Mouse (Mus musculus) erythroblast, embryonic 14.5 days (primary cell): ENCODE measurements around the gene Trpm6. TPM values are rescaled to one million over a fixed set of nuclear protein-coding genes. Genes with fewer than 3 reads are reported as not detected.
A peak's percentile ranks its signal among the peaks of the same experiment; 100 is the strongest.
"Not testable (repeated sequence)": the region's sequence is repeated elsewhere in the genome, so short reads cannot be mapped to it uniquely, and the experiment has no call there.

Experiments used
- H3K27me3 ChIP-seq: 2 replicates; pipeline ENCODE4 v1.6.1; 2012; ENCODE audit warnings: inconsistent platforms; ENCODE audit not compliant: control insufficient read depth
- H3K36me3 ChIP-seq: 2 replicates; pipeline ENCODE4 v1.6.1; 2012; ENCODE audit warnings: mild to moderate bottlenecking, inconsistent platforms; ENCODE audit not compliant: control insufficient read depth
- H3K4me1 ChIP-seq: 2 replicates; pipeline ENCODE4 v1.6.1; 2012; ENCODE audit warnings: inconsistent platforms; ENCODE audit not compliant: control insufficient read depth
- H3K4me3 ChIP-seq: replicated peaks from 2 replicates; pipeline ENCODE3; 2012; ENCODE audit warnings: moderate library complexity, mild to moderate bottlenecking, inconsistent platforms
- H3K9me3 ChIP-seq: 2 replicates; pipeline ENCODE4 v1.6.1; 2012; ENCODE audit warnings: low read length, inconsistent platforms, mixed read lengths; ENCODE audit not compliant: control insufficient read depth
- GATA1 ChIP-seq: IDR thresholded peaks from 2 replicates; pipeline ENCODE4 v1.6.1; 2012; ENCODE audit warnings: low read length, inconsistent platforms, mixed read lengths
- TAL1 ChIP-seq: IDR thresholded peaks from 3 replicates; pipeline ENCODE4 v1.6.1; 2012; ENCODE audit warnings: low read length, inconsistent platforms, mixed read lengths
- polyA plus RNA-seq: library from polyadenylated mRNA; stranded (reverse); fragments of >175 nt; gene quantifications from 2 replicates; pipeline ENCODE4 v1.2.3, GENCODE M21; 2012

The Trpm6 gene
- not detected in 2 replicates for polyA plus RNA-seq

- Histone ChIP-seq H3K4me3 (peak within 1 kb of the TSS; percentile 26), H3K9me3 (no peaks in the 10 kb centered on the region), H3K36me3 (no peaks in the 10 kb centered on the region), H3K4me1 (peaks cover 6% of the 10 kb centered on the region), H3K27me3 (peaks cover 19% of the 10 kb centered on the region)
- no peak for TF ChIP-seq TAL1
- TF ChIP-seq GATA1, result no peak
Measured at GRCm38 (mm10) chr19:18749598-18750339, at the start of gene Trpm6. Gene Trpm6, plus strand, starts transcription at chr19:18749983.

GRCm38 (mm10) chr19:18708101-18708500 is 41.7 kb upstream of the Trpm6 start:
- H3K4me1 ChIP-seq, result peaks cover 13% of the 10 kb centered on the region
- H3K9me3 ChIP-seq, result no peaks in the 10 kb centered on the region
- H3K4me3 ChIP-seq, result no peak overlapping the region
- peaks cover 12% of the 10 kb centered on the region for H3K36me3 ChIP-seq
- no peaks in the 10 kb centered on the region for H3K27me3 ChIP-seq
- TF ChIP-seq GATA1 (no peak), TAL1 (no peak)

- Histone ChIP-seq H3K4me1 (peaks cover 32% of the 10 kb centered on the region), H3K36me3 (peaks cover 28% of the 10 kb centered on the region), H3K9me3 (no peaks in the 10 kb centered on the region), H3K4me3 (no peak overlapping the region), H3K27me3 (no peaks in the 10 kb centered on the region)
- TF ChIP-seq GATA1 (no peak), TAL1 (no peak)
Measured at GRCm38 (mm10) chr19:18710903-18711302, 38.9 kb upstream of the Trpm6 start.

- peaks cover 36% of the 10 kb centered on the region for H3K4me1 ChIP-seq
- peak overlapping the region; percentile 79 for H3K4me3 ChIP-seq
- H3K27me3 ChIP-seq, result no peaks in the 10 kb centered on the region
- no peak for TF ChIP-seq GATA1
- no peak for TF ChIP-seq TAL1
- no peaks in the 10 kb centered on the region for H3K9me3 ChIP-seq
- H3K36me3 ChIP-seq, result peaks cover 28% of the 10 kb centered on the region
Measured at GRCm38 (mm10) chr19:18711589-18711988, 38.2 kb upstream of the Trpm6 start.

- TF ChIP-seq GATA1 (no peak), TAL1 (peak; percentile 32; the same call in 1 of the 3 replicates)
- peaks cover 38% of the 10 kb centered on the region for H3K4me1 ChIP-seq
Measured at GRCm38 (mm10) chr19:18712153-18712865, 37.5 kb upstream of the Trpm6 start.

GRCm38 (mm10) chr19:18712866-18713300 is 36.9 kb upstream of the Trpm6 start, which contains the start of gene D030056L22Rik:
Gene D030056L22Rik, plus strand, starts transcription at chr19:18713193.
- H3K27me3 ChIP-seq, result no peaks in the 10 kb centered on the region
- no peaks in the 10 kb centered on the region for H3K9me3 ChIP-seq
- TF ChIP-seq GATA1, result no peak
- TF ChIP-seq TAL1, result no peak
- peaks cover 38% of the 10 kb centered on the region for H3K4me1 ChIP-seq
- H3K36me3 ChIP-seq, result peaks cover 37% of the 10 kb centered on the region
- H3K4me3 ChIP-seq, result peak within 1 kb of the TSS; percentile 79

More at GRCm38 (mm10) chr19:18712153-18712865, 37.5 kb upstream of the Trpm6 start:
- Histone ChIP-seq H3K9me3 (no peaks in the 10 kb centered on the region), H3K27me3 (no peaks in the 10 kb centered on the region), H3K4me3 (peak overlapping the region; percentile 79), H3K36me3 (peaks cover 33% of the 10 kb centered on the region)

GRCm38 (mm10) chr19:18713357-18713756 is 36.4 kb upstream of the Trpm6 start:
- Histone ChIP-seq H3K36me3 (peaks cover 41% of the 10 kb centered on the region), H3K4me1 (peaks cover 38% of the 10 kb centered on the region), H3K4me3 (peak overlapping the region; percentile 79)
- H3K9me3 ChIP-seq, H3K27me3 ChIP-seq: not testable (repeated sequence)

- Histone ChIP-seq H3K9me3 (no peaks in the 10 kb centered on the region), H3K27me3 (no peaks in the 10 kb centered on the region), H3K4me3 (no peak overlapping the region), H3K36me3 (peaks cover 50% of the 10 kb centered on the region), H3K4me1 (peaks cover 36% of the 10 kb centered on the region)
- TF ChIP-seq TAL1 (no peak), GATA1 (no peak)
Measured at GRCm38 (mm10) chr19:18716374-18716773, 33.4 kb upstream of the Trpm6 start.

- peaks cover 14% of the 10 kb centered on the region for H3K4me1 ChIP-seq
- no peak overlapping the region for H3K4me3 ChIP-seq
- no peaks in the 10 kb centered on the region for H3K27me3 ChIP-seq
- TF ChIP-seq TAL1 (no peak), GATA1 (no peak)
- H3K9me3 ChIP-seq, result no peaks in the 10 kb centered on the region
- H3K36me3 ChIP-seq, result peaks cover 37% of the 10 kb centered on the region
Measured at GRCm38 (mm10) chr19:18720337-18720736, 29.4 kb upstream of the Trpm6 start.

GRCm38 (mm10) chr19:18725186-18725585 is 24.6 kb upstream of the Trpm6 start:
- TF ChIP-seq TAL1, result no peak
- no peak for TF ChIP-seq GATA1
- peaks cover 2% of the 10 kb centered on the region; the same call in 1 of the 2 replicates for H3K4me1 ChIP-seq
- no peaks in the 10 kb centered on the region; the same call in 1 of the 2 replicates for H3K36me3 ChIP-seq
- no peaks in the 10 kb centered on the region for H3K27me3 ChIP-seq
- no peak overlapping the region for H3K4me3 ChIP-seq
- H3K9me3 ChIP-seq, result no peaks in the 10 kb centered on the region
